Mouse (Mus musculus): ENCODE results near the gene Pgs1. TPM values are rescaled to one million over a fixed set of nuclear protein-coding genes. Genes with fewer than 3 reads are reported as not detected.
A peak's percentile ranks its signal among the peaks of the same experiment; 100 is the strongest.

The Pgs1 gene
- polyA plus RNA-seq, 1 experiment, result 2.8 TPM

GRCm38 (mm10) chr11:117967249-117968015 is 18.7 kb upstream of the Pgs1 start:
- peaks cover 27% of the 10 kb centered on the region for H3K36me3 ChIP-seq (ENCODE audit: control insufficient read depth)
- TF ChIP-seq TAL1 (IDR thresholded peaks at IDR 0.05; ENCODE audit: low read length) (no peak), GATA1 (IDR thresholded peaks at IDR 0.05; ENCODE audit: low read length) (no peak)
- H3K9me3 ChIP-seq (ENCODE audit: control insufficient read depth, low read length), result peaks cover 16% of the 10 kb centered on the region
- peak overlapping the region; percentile 76 for H3K4me3 ChIP-seq (replicated peaks)
- H3K4me1 ChIP-seq (ENCODE audit: control insufficient read depth), result peaks cover 76% of the 10 kb centered on the region
- peaks cover 93% of the 10 kb centered on the region for H3K27me3 ChIP-seq (ENCODE audit: control insufficient read depth)

- H3K4me3 ChIP-seq (replicated peaks), result peak overlapping the region; percentile 76
- peaks cover 93% of the 10 kb centered on the region for H3K27me3 ChIP-seq (ENCODE audit: control insufficient read depth)
Measured at GRCm38 (mm10) chr11:117968016-117968671, 17.9 kb upstream of the Pgs1 start.

GRCm38 (mm10) chr11:117968716-117969099 is 17.4 kb upstream of the Pgs1 start:
- Histone ChIP-seq H3K27me3 (ENCODE audit: control insufficient read depth) (peaks cover 93% of the 10 kb centered on the region), H3K36me3 (ENCODE audit: control insufficient read depth) (peaks cover 27% of the 10 kb centered on the region), H3K9me3 (ENCODE audit: control insufficient read depth, low read length) (peaks cover 16% of the 10 kb centered on the region), H3K4me1 (ENCODE audit: control insufficient read depth) (peaks cover 65% of the 10 kb centered on the region), H3K4me3 (replicated peaks) (peak overlapping the region; percentile 76)
- TF ChIP-seq TAL1 (IDR thresholded peaks at IDR 0.05; ENCODE audit: low read length) (no peak), GATA1 (IDR thresholded peaks at IDR 0.05; ENCODE audit: low read length) (no peak)

More at GRCm38 (mm10) chr11:117968016-117968671, 17.9 kb upstream of the Pgs1 start:
- TF ChIP-seq TAL1 (IDR thresholded peaks at IDR 0.05; ENCODE audit: low read length) (no peak), GATA1 (IDR thresholded peaks at IDR 0.05; ENCODE audit: low read length) (no peak)
- Histone ChIP-seq H3K9me3 (ENCODE audit: control insufficient read depth, low read length) (peaks cover 16% of the 10 kb centered on the region), H3K36me3 (ENCODE audit: control insufficient read depth) (peaks cover 27% of the 10 kb centered on the region), H3K4me1 (ENCODE audit: control insufficient read depth) (peaks cover 71% of the 10 kb centered on the region)

- no peak for TF ChIP-seq GATA1 (IDR thresholded peaks at IDR 0.05; ENCODE audit: low read length)
- TF ChIP-seq TAL1 (IDR thresholded peaks at IDR 0.05; ENCODE audit: low read length), result no peak
- Histone ChIP-seq H3K4me3 (replicated peaks) (peak overlapping the region; percentile 76), H3K27me3 (ENCODE audit: control insufficient read depth) (peaks cover 93% of the 10 kb centered on the region), H3K36me3 (ENCODE audit: control insufficient read depth) (peaks cover 27% of the 10 kb centered on the region), H3K4me1 (ENCODE audit: control insufficient read depth) (peaks cover 59% of the 10 kb centered on the region), H3K9me3 (ENCODE audit: control insufficient read depth, low read length) (peaks cover 16% of the 10 kb centered on the region)
Measured at GRCm38 (mm10) chr11:117969100-117969944, 16.8 kb upstream of the Pgs1 start.

GRCm38 (mm10) chr11:117969945-117970872 is 15.9 kb upstream of the Pgs1 start, which contains the start of gene Socs3:
Socs3 (minus strand) TSS chr11:117970047.
- peaks cover 16% of the 10 kb centered on the region for H3K9me3 ChIP-seq (ENCODE audit: control insufficient read depth, low read length)
- peak within 1 kb of the TSS; percentile 76 for H3K4me3 ChIP-seq (replicated peaks)
- H3K4me1 ChIP-seq (ENCODE audit: control insufficient read depth), result peaks cover 52% of the 10 kb centered on the region
- peaks cover 93% of the 10 kb centered on the region for H3K27me3 ChIP-seq (ENCODE audit: control insufficient read depth)
- TF ChIP-seq GATA1 (IDR thresholded peaks at IDR 0.05; ENCODE audit: low read length), result no peak
- no peak for TF ChIP-seq TAL1 (IDR thresholded peaks at IDR 0.05; ENCODE audit: low read length)
- H3K36me3 ChIP-seq (ENCODE audit: control insufficient read depth), result peaks cover 27% of the 10 kb centered on the region

GRCm38 (mm10) chr11:117971100-117971499 is 15.0 kb upstream of the Pgs1 start:
- Histone ChIP-seq H3K4me1 (ENCODE audit: control insufficient read depth) (peaks cover 47% of the 10 kb centered on the region), H3K36me3 (ENCODE audit: control insufficient read depth) (peaks cover 21% of the 10 kb centered on the region), H3K9me3 (ENCODE audit: control insufficient read depth, low read length) (peaks cover 16% of the 10 kb centered on the region), H3K4me3 (replicated peaks) (no peak overlapping the region), H3K27me3 (ENCODE audit: control insufficient read depth) (peaks cover 93% of the 10 kb centered on the region)
- TF ChIP-seq GATA1 (IDR thresholded peaks at IDR 0.05; ENCODE audit: low read length) (no peak), TAL1 (IDR thresholded peaks at IDR 0.05; ENCODE audit: low read length) (no peak)

GRCm38 (mm10) chr11:117971646-117972242 is 14.3 kb upstream of the Pgs1 start:
- Histone ChIP-seq H3K36me3 (ENCODE audit: control insufficient read depth) (peaks cover 14% of the 10 kb centered on the region), H3K4me1 (ENCODE audit: control insufficient read depth) (peaks cover 43% of the 10 kb centered on the region), H3K9me3 (ENCODE audit: control insufficient read depth, low read length) (peaks cover 15% of the 10 kb centered on the region), H3K27me3 (ENCODE audit: control insufficient read depth) (peaks cover 93% of the 10 kb centered on the region), H3K4me3 (replicated peaks) (no peak overlapping the region)
- TF ChIP-seq TAL1 (IDR thresholded peaks at IDR 0.05; ENCODE audit: low read length), result no peak
- no peak for TF ChIP-seq GATA1 (IDR thresholded peaks at IDR 0.05; ENCODE audit: low read length)

Data from erythroblast, embryonic 14.5 days (primary cell).